Mouse (Mus musculus) olfactory bulb, adult 2 months (tissue): ENCODE data around the gene Rpp25l. TPM values are rescaled to one million over a fixed set of nuclear protein-coding genes. Genes with fewer than 3 reads are reported as not detected.

Experiments
- H3K27ac ChIP-seq: fragments of 200-500 bp; 2 replicates; pipeline ENCODE4 v1.5.1; 2012; ENCODE audit warnings: low read depth, low read length; ENCODE audit not compliant: insufficient read depth
- H3K4me1 ChIP-seq: fragments of 200-500 bp; 2 replicates; pipeline ENCODE4 v1.6.1; 2012; ENCODE audit warnings: low read length; ENCODE audit not compliant: control insufficient read depth, insufficient read depth
- H3K4me3 ChIP-seq: fragments of 200-500 bp; 2 replicates; pipeline ENCODE4 v1.5.1; 2012; ENCODE audit warnings: mild to moderate bottlenecking, low read depth, low read length, moderate library complexity; ENCODE audit not compliant: insufficient read depth
- CTCF ChIP-seq: fragments of 200-500 bp; IDR thresholded peaks from 2 replicates; pipeline ENCODE4 v1.5.1; 2012; ENCODE audit warnings: low read depth, mild to moderate bottlenecking, low read length, moderate library complexity; ENCODE audit not compliant: insufficient read depth
- POLR2A ChIP-seq: fragments of 200-500 bp; IDR thresholded peaks from 2 replicates; pipeline ENCODE4 v1.6.1; 2012; ENCODE audit warnings: mild to moderate bottlenecking, low read depth, low read length, moderate library complexity; ENCODE audit not compliant: insufficient read depth
- WGBS: fragments of 180-500 bp; shearing (Covaris S2); methylation state at CpG from one replicate; pipeline ENCODE4 v1.1.7; 2018; 5-methylcytosine and 5-hydroxymethylcytosine counted together
- polyA plus RNA-seq: library from polyadenylated mRNA; stranded (reverse); fragments of >200 nt; gene quantifications from 2 replicates; pipeline ENCODE4 v1.2.4, GENCODE M21; 2012; ENCODE audit warnings: low replicate concordance; ENCODE audit not compliant: missing spikeins, insufficient read depth, insufficient read length

Gene Rpp25l
- polyA plus RNA-seq, 1 experiment = not detected

GRCm38 (mm10) chr4:41758021-41758420 is 44.7 kb upstream of the Rpp25l start:
- TF ChIP-seq CTCF (no peak), POLR2A (no peak)
- no peak overlapping the region for H3K27ac ChIP-seq
- H3K4me3 ChIP-seq = no peak overlapping the region
- WGBS = 87% methylated on average over 11 of the region's 11 CpGs
- peaks cover 33% of the 10 kb centered on the region for H3K4me1 ChIP-seq

- 97% methylated on average over 13 of the region's 13 CpGs for WGBS
- Histone ChIP-seq H3K4me1 (peaks cover 27% of the 10 kb centered on the region), H3K4me3 (no peak overlapping the region), H3K27ac (no peak overlapping the region)
- TF ChIP-seq CTCF (no peak), POLR2A (no peak)
Observed at GRCm38 (mm10) chr4:41757321-41757720, 44.0 kb upstream of the Rpp25l start.

GRCm38 (mm10) chr4:41756440-41756839 is 43.1 kb upstream of the Rpp25l start:
- 75% methylated on average over 8 of the region's 8 CpGs for WGBS
- H3K4me3 ChIP-seq = peak overlapping the region; percentile 72
- no peak overlapping the region; the same call in 1 of the 2 replicates for H3K27ac ChIP-seq
- TF ChIP-seq POLR2A (no peak), CTCF (no peak)
- H3K4me1 ChIP-seq = peaks cover 23% of the 10 kb centered on the region

GRCm38 (mm10) chr4:41755338-41756305 is 42.3 kb upstream of the Rpp25l start, which contains the start of gene Sigmar1:
Sigmar1 (minus strand) TSS chr4:41756157.
- Histone ChIP-seq H3K4me1 (peaks cover 19% of the 10 kb centered on the region), H3K4me3 (peak within 1 kb of the TSS; percentile 72)
- WGBS = under 1% methylated on average over 57 of the region's 57 CpGs

GRCm38 (mm10) chr4:41754797-41755337 is 41.5 kb upstream of the Rpp25l start, which contains the start of gene Galt:
Galt (plus strand) TSS chr4:41755228.
- WGBS = 16% methylated on average over 14 of the region's 14 CpGs
- TF ChIP-seq CTCF (no peak), POLR2A (0 out of 2 replicates have a peak, but pooled peaks have one; percentile 6)

More at GRCm38 (mm10) chr4:41755338-41756305, 42.3 kb upstream of the Rpp25l start, which contains the start of gene Sigmar1:
- H3K27ac ChIP-seq = peak within 1 kb of the TSS; percentile 76
- TF ChIP-seq CTCF (peak; percentile 28), POLR2A (no peak)

GRCm38 (mm10) chr4:41745021-41745420 is 31.7 kb upstream of the Rpp25l start:
- 71% methylated on average over 1 of the region's 1 CpGs for WGBS
- H3K27ac ChIP-seq = no peak overlapping the region
- no peak overlapping the region for H3K4me3 ChIP-seq
- H3K4me1 ChIP-seq = peaks cover 5% of the 10 kb centered on the region
- TF ChIP-seq POLR2A (no peak), CTCF (no peak)

More at GRCm38 (mm10) chr4:41754797-41755337, 41.5 kb upstream of the Rpp25l start, which contains the start of gene Galt:
- peaks cover 13% of the 10 kb centered on the region for H3K4me1 ChIP-seq
- H3K27ac ChIP-seq = peak within 1 kb of the TSS; percentile 76
- peak within 1 kb of the TSS; percentile 72 for H3K4me3 ChIP-seq

- no peak overlapping the region for H3K4me3 ChIP-seq
- WGBS = 85% methylated on average over 2 of the region's 2 CpGs
- no peak for TF ChIP-seq CTCF
- no peak for TF ChIP-seq POLR2A
Observed at GRCm38 (mm10) chr4:41744131-41744530, 30.8 kb upstream of the Rpp25l start.

GRCm38 (mm10) chr4:41741158-41741560 is 27.8 kb upstream of the Rpp25l start:
- Histone ChIP-seq H3K4me1 (peaks cover 5% of the 10 kb centered on the region), H3K4me3 (peak overlapping the region; percentile 77), H3K27ac (peak overlapping the region; percentile 41; the same call in 1 of the 2 replicates)
- 0% methylated on average over 27 of the region's 27 CpGs for WGBS
- TF ChIP-seq CTCF = no peak
- peak; percentile 93 for TF ChIP-seq POLR2A

More at GRCm38 (mm10) chr4:41744131-41744530, 30.8 kb upstream of the Rpp25l start:
- peaks cover 5% of the 10 kb centered on the region for H3K4me1 ChIP-seq
- H3K27ac ChIP-seq = no peak overlapping the region
